Mouse (Mus musculus) left cerebral cortex, postnatal 4 days (tissue): ENCODE results near the gene Snca. TPM values are rescaled to one million over a fixed set of nuclear protein-coding genes. Genes with fewer than 3 reads are reported as not detected.
A peak's percentile ranks its signal among the peaks of the same experiment; 100 is the strongest.
"Not testable (repeated sequence)": the region's sequence is repeated elsewhere in the genome, so short reads cannot be mapped to it uniquely, and the experiment has no call there.

ENCODE experiments used
- DNase-seq: peaks from one replicate; pipeline ENCODE4 v3.0.0-alpha.2; 2022
- intact Hi-C: fragments of 180-260 bp; cut with DNase I; formaldehyde crosslinking; loops from one replicate; pipeline ENCODE4 v1.15.1; 2025
- total RNA-seq, 2 experiments: library from RNA; stranded (reverse); gene quantifications; 2 replicates each; pipeline ENCODE4 v1.2.3; 2021

The Snca gene
- total RNA-seq, 2 experiments from 2014 or later, result 295 to 330 TPM

DNA sequence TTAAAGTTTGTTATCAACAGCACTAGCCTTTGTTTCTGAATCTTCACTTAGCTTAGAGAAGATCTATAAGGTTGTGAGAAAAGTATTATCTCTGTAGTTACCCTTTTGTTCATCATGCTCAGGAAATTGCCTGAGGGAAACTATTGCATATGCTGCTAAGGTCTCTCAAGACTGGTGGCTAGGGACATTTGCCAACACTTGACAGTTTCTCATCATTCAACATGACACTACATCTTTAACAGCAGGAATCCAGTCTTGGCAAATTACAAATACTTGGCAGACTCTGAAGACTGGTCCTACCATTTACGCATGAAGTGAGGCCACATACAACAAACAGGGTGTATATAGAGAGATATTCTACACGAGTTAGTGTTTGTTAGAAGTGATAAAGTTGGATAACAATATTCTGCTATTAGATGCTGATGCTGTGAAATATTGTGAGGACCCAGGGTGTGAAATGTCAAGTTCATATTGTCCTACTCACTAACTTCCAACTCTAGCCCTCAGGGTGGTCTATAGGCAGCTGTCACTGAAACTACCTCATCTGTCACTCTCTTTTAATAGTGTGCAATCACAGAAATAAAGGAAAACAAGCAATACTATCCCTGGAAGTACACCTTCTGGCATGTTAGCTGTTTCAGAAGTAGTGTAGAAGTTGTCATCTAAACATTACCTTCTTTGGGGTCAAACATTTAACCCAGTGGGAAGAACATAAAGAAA lies 105.4 kb downstream of the Snca start:
- intact Hi-C loops, result no loop called here
- peak; percentile 39 for DNase-seq

DNA sequence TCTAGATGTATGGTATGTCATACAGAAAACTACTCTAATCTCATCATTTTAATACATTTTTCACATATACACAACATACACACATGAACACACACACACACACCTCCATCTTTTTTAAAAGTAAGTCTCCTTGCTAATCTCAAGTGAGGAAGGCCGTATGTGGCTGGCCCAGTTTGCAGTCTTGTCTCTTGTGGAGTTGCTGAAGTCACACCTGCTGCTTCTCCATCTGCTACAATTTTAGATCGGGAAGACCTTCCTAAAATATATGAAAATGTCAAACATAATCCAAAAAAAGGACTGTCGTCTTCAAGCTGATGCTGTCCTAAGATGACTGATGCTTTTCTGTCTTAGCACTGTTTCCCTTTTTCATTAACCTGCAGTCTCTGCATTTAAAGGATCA lies 112.1 kb downstream of the Snca start:
- intact Hi-C loops, result no loop called here
- DNase-seq, result peak; percentile 11

DNA sequence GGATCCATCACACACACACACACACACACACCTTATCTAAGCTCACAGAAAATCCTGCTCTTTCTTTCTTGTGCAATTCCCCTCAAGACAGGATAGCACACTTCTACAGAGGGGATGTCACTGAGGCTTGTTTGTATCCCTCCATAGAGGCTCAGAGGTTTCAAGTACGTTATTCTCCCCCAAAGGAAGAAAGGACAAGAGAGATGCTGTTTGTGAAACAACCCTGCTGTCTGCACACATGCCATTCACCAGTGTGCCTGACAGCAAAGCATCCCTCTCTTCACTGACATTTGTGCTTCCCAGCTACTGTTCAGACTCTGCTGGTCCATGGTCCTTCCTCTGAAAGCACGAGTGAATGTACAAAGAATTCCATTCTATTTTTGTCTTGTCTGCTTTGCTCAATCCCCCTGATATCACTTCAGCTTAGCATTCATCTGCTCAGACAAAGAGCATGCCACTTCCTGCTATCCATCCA lies 119.6 kb downstream of the Snca start:
- no peak for DNase-seq
- intact Hi-C loops, result no loop called here

DNA sequence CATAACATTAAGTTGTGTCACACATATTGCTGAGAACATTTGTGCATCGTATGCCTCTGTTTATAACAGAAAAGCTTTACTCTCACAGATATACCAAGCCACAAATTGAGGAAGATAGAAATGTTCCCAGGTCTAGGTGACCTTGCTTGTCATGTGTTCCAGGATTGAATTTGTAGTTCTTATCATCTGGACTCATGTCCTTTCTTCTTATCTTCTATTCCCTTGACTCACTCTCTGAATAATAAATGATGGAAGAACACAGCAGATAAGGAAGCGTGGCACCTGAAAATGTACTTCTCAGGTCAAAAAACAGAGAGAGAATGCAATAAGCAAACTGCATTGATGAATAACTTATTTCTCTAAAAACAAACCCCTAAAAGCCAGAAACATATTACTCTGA lies 131.6 kb downstream of the Snca start:
- DNase-seq, result no peak
- intact Hi-C loops, result no loop called here

DNA sequence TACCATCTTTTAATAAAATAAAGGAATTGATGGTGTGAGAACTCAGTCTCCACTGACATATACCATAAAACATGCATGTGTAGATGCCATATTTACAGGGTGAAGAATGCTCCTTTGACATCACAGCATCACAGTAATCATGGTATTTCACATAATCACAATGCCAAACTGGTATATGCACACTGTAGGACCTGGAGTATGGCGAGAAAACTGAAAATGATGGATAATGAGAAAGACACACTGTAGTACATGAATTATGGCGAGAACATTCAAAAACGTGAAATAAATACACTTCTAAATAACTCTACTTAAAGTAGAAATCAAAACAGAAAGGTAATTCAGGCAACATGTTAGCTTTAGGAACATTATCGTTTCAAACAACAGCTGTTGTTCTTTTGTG lies 142.6 kb downstream of the Snca start:
- intact Hi-C loops, DNase-seq: not testable (repeated sequence)

DNA sequence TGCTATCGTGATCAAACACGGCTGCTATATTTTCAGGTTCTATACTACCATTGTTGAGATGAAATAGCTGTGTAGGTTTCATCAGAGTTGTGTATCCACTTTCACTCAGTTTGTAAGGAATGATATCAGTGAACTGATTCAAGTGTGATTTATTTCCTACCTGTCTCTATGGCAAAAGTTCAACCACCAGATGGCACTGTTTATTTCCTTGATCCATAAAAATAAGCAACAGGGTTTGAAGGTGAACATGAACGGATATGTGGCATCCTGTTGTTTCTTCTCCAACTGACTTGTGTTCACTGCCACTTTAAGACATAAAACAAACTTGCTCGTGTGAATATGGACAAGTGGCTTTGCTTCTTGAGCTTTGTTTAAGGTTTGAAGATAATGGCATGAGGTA lies 147.4 kb downstream of the Snca start:
- intact Hi-C loops, result loop anchor here (2.0 kb wide), 1 partner anchor 199 kb away; no protein-coding TSS in a partner anchor
- DNase-seq, result no peak

Other genes with a start within 250 kb of the Snca start
- gene Mmrn1, start 95.1 kb upstream of the Snca start, total RNA-seq, result 1 to 10 TPM; 2.8 to 3.1 TPM